Mouse (Mus musculus): ENCODE data around the gene Ing2. TPM values are rescaled to one million over a fixed set of nuclear protein-coding genes. Genes with fewer than 3 reads are reported as not detected.

The Ing2 gene
- polyA plus RNA-seq, 1 experiment from 2014 or later: 12.6 TPM

- no peak for TF ChIP-seq CTCF (IDR thresholded peaks at IDR 0.05; ENCODE audit: low read depth)
- Histone ChIP-seq H3K4me1 (replicated peaks; ENCODE audit: control insufficient read depth, insufficient read depth, low read length) (no peaks in the 10 kb centered on the region), H3K27ac (ENCODE audit: low read depth, low read length) (no peak overlapping the region), H3K9me3 (ENCODE audit: control insufficient read depth) (no peaks in the 10 kb centered on the region), H3K9ac (ENCODE audit: low read depth, low read length) (no peak overlapping the region), H3K4me2 (replicated peaks; ENCODE audit: low read depth) (no peak overlapping the region), H3K27me3 (replicated peaks; ENCODE audit: control insufficient read depth, insufficient read depth, low read length) (no peaks in the 10 kb centered on the region), H3K36me3 (ENCODE audit: control insufficient read depth, insufficient read depth) (no peaks in the 10 kb centered on the region), H3K4me3 (ENCODE audit: low read depth, low read length) (no peak overlapping the region)
- ATAC-seq: no peak
- 60% methylated on average over 4 of the region's 4 CpGs for WGBS
Measured at GRCm38 (mm10) chr8:47637152-47637551, 38.2 kb downstream of the Ing2 start.

DNA sequence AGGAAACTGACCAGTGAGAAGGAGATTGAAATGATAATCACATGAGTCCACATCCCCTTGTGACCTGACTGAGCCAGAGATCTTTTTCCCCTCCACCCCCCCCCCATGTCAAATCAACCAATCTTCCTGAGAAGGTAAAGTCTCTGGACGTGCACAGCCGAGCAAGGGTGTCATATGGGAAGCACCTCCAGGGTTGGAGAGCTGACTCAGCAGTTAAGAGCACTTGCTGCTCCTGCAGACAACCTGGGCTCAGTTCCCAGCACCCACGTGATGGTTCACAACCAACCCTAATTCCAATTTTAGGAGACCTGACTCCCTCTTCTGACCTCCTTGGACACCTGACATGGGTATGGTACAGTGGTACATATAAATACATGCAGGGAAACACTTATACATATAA lies 39.3 kb downstream of the Ing2 start:
- H3K27me3 ChIP-seq (replicated peaks; ENCODE audit: control insufficient read depth, insufficient read depth, low read length): no peaks in the 10 kb centered on the region
- ATAC-seq: no peak
- no peak overlapping the region for H3K4me3 ChIP-seq (ENCODE audit: low read depth, low read length)
- no peak for TF ChIP-seq CTCF (IDR thresholded peaks at IDR 0.05; ENCODE audit: low read depth)
- no peaks in the 10 kb centered on the region for H3K36me3 ChIP-seq (ENCODE audit: control insufficient read depth, insufficient read depth)
- WGBS: 75% methylated on average over 3 of the region's 3 CpGs
- no peak overlapping the region for H3K4me2 ChIP-seq (replicated peaks; ENCODE audit: low read depth)
- no peaks in the 10 kb centered on the region for H3K9me3 ChIP-seq (ENCODE audit: control insufficient read depth)
- H3K9ac ChIP-seq (ENCODE audit: low read depth, low read length): no peak overlapping the region
- no peak overlapping the region for H3K27ac ChIP-seq (ENCODE audit: low read depth, low read length)
- no peaks in the 10 kb centered on the region for H3K4me1 ChIP-seq (replicated peaks; ENCODE audit: control insufficient read depth, insufficient read depth, low read length)

GRCm38 (mm10) chr8:47634791-47635341 lies 40.5 kb downstream of the Ing2 start:
- Histone ChIP-seq H3K27ac (ENCODE audit: low read depth, low read length) (no peak overlapping the region), H3K9ac (ENCODE audit: low read depth, low read length) (no peak overlapping the region), H3K4me2 (replicated peaks; ENCODE audit: low read depth) (peak overlapping the region; percentile 33), H3K4me1 (replicated peaks; ENCODE audit: control insufficient read depth, insufficient read depth, low read length) (no peaks in the 10 kb centered on the region), H3K27me3 (replicated peaks; ENCODE audit: control insufficient read depth, insufficient read depth, low read length) (no peaks in the 10 kb centered on the region), H3K36me3 (ENCODE audit: control insufficient read depth, insufficient read depth) (no peaks in the 10 kb centered on the region), H3K4me3 (ENCODE audit: low read depth, low read length) (no peak overlapping the region), H3K9me3 (ENCODE audit: control insufficient read depth) (no peaks in the 10 kb centered on the region)
- TF ChIP-seq CTCF (IDR thresholded peaks at IDR 0.05; ENCODE audit: low read depth): no peak
- no peak for ATAC-seq
- WGBS: 43% methylated on average over 10 of the region's 10 CpGs

- no peaks in the 10 kb centered on the region for H3K27me3 ChIP-seq (replicated peaks; ENCODE audit: control insufficient read depth, insufficient read depth, low read length)
- H3K9ac ChIP-seq (ENCODE audit: low read depth, low read length): no peak overlapping the region
- TF ChIP-seq CTCF (IDR thresholded peaks at IDR 0.05; ENCODE audit: low read depth): no peak
- no peaks in the 10 kb centered on the region for H3K36me3 ChIP-seq (ENCODE audit: control insufficient read depth, insufficient read depth)
- no peak for ATAC-seq
- no peak overlapping the region for H3K27ac ChIP-seq (ENCODE audit: low read depth, low read length)
- H3K4me2 ChIP-seq (replicated peaks; ENCODE audit: low read depth): no peak overlapping the region
- H3K9me3 ChIP-seq (ENCODE audit: control insufficient read depth): no peaks in the 10 kb centered on the region
- H3K4me3 ChIP-seq (ENCODE audit: low read depth, low read length): no peak overlapping the region
- 85% methylated on average over 1 of the region's 1 CpGs for WGBS
- no peaks in the 10 kb centered on the region for H3K4me1 ChIP-seq (replicated peaks; ENCODE audit: control insufficient read depth, insufficient read depth, low read length)
Measured at GRCm38 (mm10) chr8:47621144-47621543, 54.2 kb downstream of the Ing2 start.

Other genes with a start within 250 kb of the Ing2 start
- gene Stox2, start 229.2 kb downstream of the Ing2 start, polyA plus RNA-seq (2015; fragmentation: Nextera tagmentation; extraction: Ambion mirVana): 3.2 and 3.9 TPM in 2 replicates
- gene Trappc11, start 142.1 kb downstream of the Ing2 start, polyA plus RNA-seq (2015; fragmentation: Nextera tagmentation; extraction: Ambion mirVana): 14.0 and 15.1 TPM in 2 replicates
- gene Rwdd4a, start 141.9 kb downstream of the Ing2 start, polyA plus RNA-seq (2015; fragmentation: Nextera tagmentation; extraction: Ambion mirVana): 28.0 and 31.2 TPM in 2 replicates
- gene Cdkn2aip, start 38.4 kb upstream of the Ing2 start, polyA plus RNA-seq (2015; fragmentation: Nextera tagmentation; extraction: Ambion mirVana): 15.3 and 15.4 TPM in 2 replicates
- gene Cldn24, start 146.6 kb upstream of the Ing2 start, polyA plus RNA-seq (2015; fragmentation: Nextera tagmentation; extraction: Ambion mirVana): not detected in 2 replicates
- gene Cldn22, start 148.9 kb upstream of the Ing2 start, polyA plus RNA-seq (2015; fragmentation: Nextera tagmentation; extraction: Ambion mirVana): not detected in 2 replicates